Comparison of ENCODE assay signal across 22 mouse cellular contexts in genomic region chr17:45072495-45073347, GRCm38 (mm10).
DNase-seq lines count a peak whose midpoint lies in the region; ATAC-seq and TF ChIP-seq lines count a peak whose summit lies in the region.
"Had no signal": no experiment of that assay in that cellular context is flagged by ENCODE, and none has a peak within 500 bp of the region (broad histone marks: within the 10 kb centered on the region; RNA-seq: fewer than 3 reads in every experiment).

No protein-coding gene starts in this region.

- H3K4me3 ChIP-seq in forebrain, embryonic 10.5 days, result no peak overlapping the region
- H3K4me3 ChIP-seq in forebrain, embryonic 11.5 days (ENCODE audit: low read depth, low read length), result no peak overlapping the region
- no peak overlapping the region for H3K4me3 ChIP-seq in embryonic facial prominence, embryonic 13.5 days
- H3K4me3 ChIP-seq in forebrain, postnatal 0 days (ENCODE audit: low read depth, low read length), result no peak overlapping the region
- no peak overlapping the region for H3K4me3 ChIP-seq in thymus, adult 2 months (ENCODE audit: control insufficient read depth, insufficient read depth, low read length)
- H3K4me3 ChIP-seq: heart, adult 2 months; hindbrain, embryonic 13.5 days; liver, embryonic 12.5 days; neural tube, embryonic 15.5 days had no signal

- no peak for ATAC-seq in forebrain, embryonic 11.5 days (replicated peaks; ENCODE audit: low FRiP score)
- ATAC-seq in embryonic facial prominence, embryonic 13.5 days (ENCODE audit: insufficient number of reproducible peaks, insufficient read depth, low FRiP score, low TSS enrichment, low read depth), result peak; percentile 52
- ATAC-seq in forebrain, postnatal 0 days, result peak; percentile 58
- no peak for ATAC-seq in erythroid progenitor cell, adult 5-6 weeks (replicated peaks; ENCODE audit: low FRiP score, poor library complexity, severe bottlenecking)
- ATAC-seq: liver, embryonic 12.5 days had no signal

- no peaks in the 10 kb centered on the region for H3K9me3 ChIP-seq in forebrain, embryonic 10.5 days
- H3K9me3 ChIP-seq in forebrain, embryonic 11.5 days (ENCODE audit: control insufficient read depth, low read length), result no peaks in the 10 kb centered on the region
- H3K9me3 ChIP-seq in embryonic facial prominence, embryonic 13.5 days, result no peaks in the 10 kb centered on the region
- H3K9me3 ChIP-seq in forebrain, postnatal 0 days (ENCODE audit: low read length), result no peaks in the 10 kb centered on the region
- H3K9me3 ChIP-seq: hindbrain, embryonic 13.5 days; liver, embryonic 12.5 days; neural tube, embryonic 15.5 days had no signal

- 72% methylated on average over 7 of the region's 7 CpGs for WGBS in forebrain, embryonic 10.5 days
- 67% methylated on average over 7 of the region's 7 CpGs for WGBS in forebrain, embryonic 11.5 days
- 34% methylated on average over 7 of the region's 7 CpGs for WGBS in embryonic facial prominence, embryonic 13.5 days
- 36% methylated on average over 7 of the region's 7 CpGs for WGBS in forebrain, postnatal 0 days
- WGBS in thymus, adult 2 months, result 83% methylated on average over 7 of the region's 7 CpGs

- no peak for TF ChIP-seq CTCF in forebrain, postnatal 0 days (IDR thresholded peaks at IDR 0.05; ENCODE audit: low read depth)
- no peak for TF ChIP-seq CTCF in thymus, adult 2 months (IDR thresholded peaks at IDR 0.05; ENCODE audit: borderline replicate concordance, control insufficient read depth, extremely low read depth, insufficient read depth, low read length, poor library complexity)

- H3K27me3 ChIP-seq in forebrain, embryonic 10.5 days (ENCODE audit: poor library complexity, severe bottlenecking), result no peaks in the 10 kb centered on the region
- H3K27me3 ChIP-seq in forebrain, embryonic 11.5 days (ENCODE audit: control insufficient read depth, insufficient read depth, low read length), result no peaks in the 10 kb centered on the region
- peaks cover 4% of the 10 kb centered on the region; the same call in 1 of the 2 replicates for H3K27me3 ChIP-seq in embryonic facial prominence, embryonic 13.5 days
- no peaks in the 10 kb centered on the region for H3K27me3 ChIP-seq in forebrain, postnatal 0 days (ENCODE audit: insufficient read depth, low read length)
- no peaks in the 10 kb centered on the region for H3K27me3 ChIP-seq in thymus, adult 2 months (ENCODE audit: control insufficient read depth, insufficient read depth, low read length)
- H3K27me3 ChIP-seq: hindbrain, embryonic 13.5 days; liver, embryonic 12.5 days; neural tube, embryonic 15.5 days had no signal

- DNase-seq in forebrain, embryonic 10.5 days (ENCODE audit: extremely low spot score, low spot score), result no peak
- DNase-seq in forebrain, embryonic 11.5 days (ENCODE audit: low spot score), result no peak
- DNase-seq in A20 (ENCODE audit: low read depth, low spot score), result peak; percentile 50
- no peak for DNase-seq in forebrain, postnatal 0 days
- no peak for DNase-seq in thymus, adult 2 months
- DNase-seq in right cerebral cortex, adult 2 months (ENCODE audit: low spot score in 2 of 2), result no peak
- DNase-seq: adrenal gland, postnatal 14 days; cerebellum, adult 8-10 months; gastrocnemius, postnatal 25 days; heart, adult 2 months; kidney, adult 2 months; lung, adult 18-20 months; lung, postnatal 14 days; spleen, adult 18-20 months; thymus, postnatal 25 days had no signal

- no peak overlapping the region for H3K4me2 ChIP-seq in forebrain, embryonic 11.5 days (ENCODE audit: low read depth, low read length, severe bottlenecking)
- H3K4me2 ChIP-seq in embryonic facial prominence, embryonic 13.5 days, result 0 out of 2 replicates have a peak overlapping the region, but pooled peaks have one; percentile 3
- no peak overlapping the region for H3K4me2 ChIP-seq in forebrain, postnatal 0 days (ENCODE audit: low read depth)
- H3K4me2 ChIP-seq: hindbrain, embryonic 13.5 days; liver, embryonic 12.5 days; midbrain, embryonic 11.5 days; neural tube, embryonic 15.5 days had no signal

- H3K4me1 ChIP-seq in forebrain, embryonic 10.5 days, result peaks cover 15% of the 10 kb centered on the region
- H3K4me1 ChIP-seq in forebrain, embryonic 11.5 days (replicated peaks; ENCODE audit: control insufficient read depth, insufficient read depth, low read length), result no peaks in the 10 kb centered on the region
- H3K4me1 ChIP-seq in embryonic facial prominence, embryonic 13.5 days, result peaks cover 23% of the 10 kb centered on the region
- H3K4me1 ChIP-seq in forebrain, postnatal 0 days (ENCODE audit: insufficient read depth), result 0 out of 2 replicates have a peak, but pooled peaks cover 3% of the 10 kb centered on the region
- no peaks in the 10 kb centered on the region for H3K4me1 ChIP-seq in thymus, adult 2 months (replicated peaks; ENCODE audit: control insufficient read depth, insufficient read depth, low read length)
- H3K4me1 ChIP-seq: liver, embryonic 12.5 days had no signal

- H3K36me3 ChIP-seq in forebrain, embryonic 10.5 days (replicated peaks), result no peaks in the 10 kb centered on the region
- H3K36me3 ChIP-seq in forebrain, embryonic 11.5 days (ENCODE audit: control insufficient read depth, insufficient read depth, low read length), result no peaks in the 10 kb centered on the region
- H3K36me3 ChIP-seq in embryonic facial prominence, embryonic 13.5 days, result no peaks in the 10 kb centered on the region
- no peaks in the 10 kb centered on the region for H3K36me3 ChIP-seq in forebrain, postnatal 0 days (ENCODE audit: insufficient read depth)
- H3K36me3 ChIP-seq in thymus, adult 2 months (ENCODE audit: control insufficient read depth, insufficient read depth, low read length), result no peaks in the 10 kb centered on the region
- H3K36me3 ChIP-seq: hindbrain, embryonic 13.5 days; liver, embryonic 12.5 days; neural tube, embryonic 15.5 days had no signal

- H3K27ac ChIP-seq in forebrain, embryonic 10.5 days, result 0 out of 2 replicates have a peak overlapping the region, but pooled peaks have one; percentile 12
- no peak overlapping the region for H3K27ac ChIP-seq in forebrain, embryonic 11.5 days (ENCODE audit: low read depth, low read length)
- peak overlapping the region; percentile 84 for H3K27ac ChIP-seq in embryonic facial prominence, embryonic 13.5 days
- H3K27ac ChIP-seq in forebrain, postnatal 0 days (ENCODE audit: low read depth, low read length), result no peak overlapping the region
- no peak overlapping the region for H3K27ac ChIP-seq in thymus, adult 2 months (ENCODE audit: control insufficient read depth, insufficient read depth, low read length)
- H3K27ac ChIP-seq: heart, adult 2 months; hindbrain, embryonic 13.5 days; kidney, postnatal 0 days; liver, embryonic 12.5 days; neural tube, embryonic 15.5 days had no signal

- H3K9ac ChIP-seq in forebrain, embryonic 11.5 days (ENCODE audit: low read length), result no peak overlapping the region
- H3K9ac ChIP-seq in embryonic facial prominence, embryonic 13.5 days, result 0 out of 2 replicates have a peak overlapping the region, but pooled peaks have one; percentile 12
- H3K9ac ChIP-seq in forebrain, postnatal 0 days, result no peak overlapping the region
- H3K9ac ChIP-seq: hindbrain, embryonic 13.5 days; liver, embryonic 12.5 days; neural tube, embryonic 15.5 days had no signal

- no peak for TF ChIP-seq POLR2A in thymus, adult 2 months (IDR thresholded peaks at IDR 0.05; ENCODE audit: control insufficient read depth, extremely low read depth, insufficient read depth, low read length, poor library complexity)

Comparison
In these comparisons a context has a peak if more than half of its experiments do, and no peak if none do; other contexts are left out.
1. H3K27ac ChIP-seq: peak in forebrain, embryonic 10.5 days (single experiment) and embryonic facial prominence, embryonic 13.5 days (single experiment); none in forebrain, embryonic 11.5 days (single experiment), forebrain, postnatal 0 days (single experiment) and thymus, adult 2 months (single experiment).
2. ATAC-seq: peak in embryonic facial prominence, embryonic 13.5 days (single experiment) and forebrain, postnatal 0 days (single experiment); none in forebrain, embryonic 11.5 days (single experiment) and erythroid progenitor cell, adult 5-6 weeks (single experiment).